Mouse (Mus musculus): ENCODE measurements at regions not wholly inside any gene's neighbourhood (a gene's known extent, or its start where the extent isn't known, plus 50 kb on each side); places are given as distances from the start of the nearest gene placed in this dataset.
A peak's percentile ranks its signal among the peaks of the same experiment; 100 is the strongest.
"Not testable (repeated sequence)": the region's sequence is repeated elsewhere in the genome, so short reads cannot be mapped to it uniquely, and the experiment has no call there.

GRCm38 (mm10) chr4:55203731-55204710, 145.8 kb upstream of the Rad23b start:
- DNase-seq = no peak

- no peak for DNase-seq
These were observed 143.6 kb upstream of the Rad23b start for GRCm38 (mm10) chr4:55206226-55206625.

DNA sequence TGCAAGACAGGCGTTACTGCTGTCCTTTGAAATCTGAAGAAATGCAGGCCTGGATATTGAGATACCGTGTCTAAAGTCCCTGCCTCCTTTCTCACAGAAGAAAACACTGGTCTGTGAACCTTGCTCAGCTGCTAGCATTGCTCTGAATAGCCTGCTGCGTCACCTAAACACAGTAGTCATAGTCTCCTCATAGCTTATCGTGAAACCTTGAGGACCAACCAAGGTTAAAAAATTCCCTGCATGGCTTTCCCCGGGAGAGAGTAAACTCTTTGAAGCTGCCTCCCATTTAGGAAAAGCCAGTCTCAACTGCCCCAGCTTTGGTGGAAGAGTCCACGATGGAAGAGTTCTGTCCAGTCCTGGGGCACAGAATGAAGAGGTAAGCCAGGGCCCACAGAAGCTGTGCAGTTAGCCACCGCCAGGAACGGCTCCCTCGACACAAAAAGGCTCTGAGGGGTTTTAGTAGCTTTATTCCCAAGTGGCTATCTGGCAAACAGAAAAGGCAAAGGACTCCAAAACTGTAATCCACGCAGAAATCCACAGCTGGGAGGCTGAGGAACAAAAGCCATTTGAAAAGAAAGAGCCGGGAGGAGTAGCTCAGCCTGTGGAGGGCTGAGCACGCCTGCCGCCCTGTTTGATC, 142.0 kb upstream of the Rad23b start:
- no peak for DNase-seq

DNA sequence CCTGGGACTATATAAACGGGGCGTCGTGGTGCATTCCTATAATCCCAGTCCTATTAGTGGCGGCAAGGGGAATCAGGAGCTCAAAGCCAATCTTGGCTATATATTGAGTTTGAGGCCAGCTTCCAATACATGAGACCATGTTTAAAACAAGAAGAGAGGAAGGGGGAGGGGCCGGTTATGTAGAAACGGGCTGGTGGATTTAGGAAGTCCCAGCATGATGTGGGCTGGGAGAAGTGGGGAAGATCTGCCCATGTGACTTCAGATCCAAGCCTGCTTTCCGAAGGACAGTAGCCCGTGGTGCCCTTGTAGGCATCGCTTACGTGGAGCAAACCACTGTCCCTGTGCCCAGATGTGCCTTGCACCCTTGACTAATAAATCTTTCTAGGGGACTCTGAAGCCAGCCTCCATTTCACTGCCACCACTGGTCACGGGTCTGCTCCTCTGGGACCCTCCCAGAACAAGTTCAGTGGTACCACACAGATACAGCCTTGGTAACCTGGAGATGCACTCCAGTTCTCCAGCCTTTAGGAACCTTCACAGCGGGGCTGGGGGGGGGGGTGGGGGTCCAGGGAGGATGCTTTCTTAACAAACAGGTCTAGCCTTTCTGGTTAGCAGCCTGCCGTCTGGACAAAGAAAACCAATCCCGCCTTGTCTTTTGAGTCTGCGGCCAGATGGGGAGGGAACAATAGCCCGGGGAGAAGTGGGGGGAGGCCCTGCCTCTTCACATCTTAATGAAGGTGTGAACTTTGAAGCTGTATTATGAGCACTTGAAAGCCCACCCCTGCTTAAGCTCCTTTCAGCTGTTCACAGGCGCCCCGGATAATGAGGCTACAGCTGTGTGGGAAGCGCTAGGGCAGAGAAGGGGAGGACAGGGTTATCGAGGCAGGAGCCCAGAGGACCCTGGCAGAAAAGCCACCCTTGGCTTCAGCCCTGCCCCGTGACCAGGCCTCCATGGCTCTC, 141.2 kb upstream of the Rad23b start:
- no peak for DNase-seq

GRCm38 (mm10) chr4:55215425-55216174, 134.2 kb upstream of the Rad23b start:
- no peak for DNase-seq

DNA sequence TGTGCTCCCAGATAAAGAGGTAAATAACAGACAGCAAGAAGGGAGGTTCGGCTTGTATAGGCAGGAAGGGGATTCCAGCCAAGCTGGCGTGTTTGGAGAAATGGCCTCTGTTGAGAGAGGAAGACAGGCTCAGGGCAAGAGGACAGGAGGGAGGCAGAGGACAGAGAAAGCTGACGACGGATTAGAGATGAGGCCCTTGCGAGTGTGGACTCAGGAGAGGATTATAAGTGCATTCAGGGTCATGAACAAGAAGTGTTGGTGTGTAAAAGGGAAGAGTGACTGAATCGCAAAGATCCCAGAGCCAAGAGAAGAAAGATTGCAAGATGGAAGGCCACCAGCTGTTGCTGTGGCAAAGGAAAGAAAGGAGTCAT, 133.7 kb upstream of the Rad23b start:
- no peak for DNase-seq

DNA sequence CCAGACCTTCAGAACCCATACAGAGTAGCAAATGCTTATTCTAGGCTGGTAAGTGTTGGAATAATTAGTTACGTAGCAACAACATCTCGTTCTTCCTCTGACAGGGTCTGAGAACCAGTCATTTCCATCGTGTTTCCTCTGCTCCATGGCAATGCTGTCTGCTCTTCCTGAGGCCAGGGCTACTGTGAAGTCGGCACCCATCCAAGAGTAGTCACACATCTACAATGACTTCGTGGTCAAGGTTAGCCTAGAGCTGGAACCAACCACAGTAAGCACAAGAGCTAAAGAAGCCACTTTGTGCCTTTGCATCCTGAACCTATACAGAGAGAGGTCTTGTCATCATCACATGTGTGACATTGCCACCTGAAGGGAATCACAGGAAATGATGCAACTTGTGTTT, 124.1 kb upstream of the Rad23b start:
- DNase-seq = no peak

DNA sequence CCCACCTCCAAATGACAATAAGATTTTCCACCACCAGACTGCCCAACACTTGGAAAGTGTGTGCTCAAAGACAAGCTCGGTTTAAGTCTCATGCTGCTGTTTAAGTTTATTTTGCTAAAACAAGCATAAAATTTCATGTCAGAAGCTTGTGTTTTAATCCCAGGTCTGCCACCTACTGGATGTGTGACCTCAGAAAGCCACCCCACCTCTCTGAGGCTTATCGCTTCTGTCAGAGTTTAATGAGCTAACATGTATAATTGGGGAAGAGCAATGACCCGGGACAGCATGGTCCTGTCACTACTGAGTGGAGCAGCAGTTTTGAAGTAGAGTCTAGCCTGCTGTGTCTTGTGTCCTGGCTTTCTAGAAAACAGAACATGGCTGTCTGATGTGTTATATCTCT, 122.4 kb upstream of the Rad23b start:
- DNase-seq = peak; percentile 19

DNA sequence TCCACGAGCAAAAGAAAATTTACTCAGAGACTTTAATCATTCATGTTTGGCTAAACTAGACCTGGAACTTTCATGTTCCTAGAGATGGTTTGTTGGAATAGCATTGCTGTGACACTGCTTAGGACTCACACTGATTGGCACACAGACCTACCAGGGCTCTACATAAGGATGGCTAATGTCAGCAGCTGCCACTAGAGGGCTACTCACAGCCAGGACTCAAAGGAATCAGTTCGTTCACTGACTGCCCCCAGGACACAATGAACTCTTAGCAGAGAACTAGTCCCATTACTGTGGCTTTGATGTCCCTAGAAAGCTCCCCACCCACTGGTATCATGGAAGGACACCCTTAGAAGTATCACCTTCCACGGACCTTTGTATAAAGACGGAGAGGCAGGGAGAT, 118.3 kb upstream of the Rad23b start:
- peak; percentile 38 for DNase-seq

GRCm38 (mm10) chr4:55237856-55238255, 112.0 kb upstream of the Rad23b start:
- no peak for DNase-seq

DNA sequence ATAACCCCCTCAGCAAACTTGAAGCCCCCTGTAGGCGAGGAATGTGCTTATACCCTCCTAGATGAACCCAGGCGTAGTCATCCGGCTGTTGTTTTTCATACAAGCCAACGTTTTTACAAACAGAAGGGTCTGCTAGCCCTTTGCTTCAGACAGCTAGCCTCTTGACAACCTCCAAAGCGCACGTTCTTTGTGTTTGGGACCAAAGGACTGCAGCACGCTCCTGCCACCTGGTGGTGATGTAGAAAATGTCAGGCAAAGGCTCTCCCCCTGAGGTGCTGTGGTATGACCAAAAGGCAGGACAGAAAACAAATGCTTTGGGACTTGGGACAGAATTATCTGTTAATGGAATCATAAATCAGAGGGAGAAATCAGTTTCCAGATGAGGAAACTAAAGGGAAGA, 109.4 kb upstream of the Rad23b start:
- DNase-seq = peak; percentile 82

DNA sequence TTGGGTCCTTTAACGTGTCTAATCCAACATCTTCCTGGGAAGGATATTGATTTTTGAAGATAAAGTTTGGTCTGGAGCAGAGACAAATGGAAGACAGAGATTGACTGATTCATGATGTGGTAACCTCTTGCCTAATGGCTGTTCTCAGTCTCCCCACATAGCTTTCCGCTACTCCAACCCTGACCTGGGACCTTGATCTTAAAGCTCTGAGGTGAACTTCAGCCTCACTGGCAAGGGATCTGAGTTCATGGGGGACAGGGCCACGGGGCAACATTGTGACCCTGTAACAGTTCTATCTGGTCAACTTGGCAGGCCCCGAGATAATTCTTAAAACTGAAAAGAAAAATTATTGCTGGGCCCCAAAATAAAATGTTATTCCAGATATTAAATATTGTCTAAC, 107.5 kb upstream of the Rad23b start:
- no peak for DNase-seq

DNA sequence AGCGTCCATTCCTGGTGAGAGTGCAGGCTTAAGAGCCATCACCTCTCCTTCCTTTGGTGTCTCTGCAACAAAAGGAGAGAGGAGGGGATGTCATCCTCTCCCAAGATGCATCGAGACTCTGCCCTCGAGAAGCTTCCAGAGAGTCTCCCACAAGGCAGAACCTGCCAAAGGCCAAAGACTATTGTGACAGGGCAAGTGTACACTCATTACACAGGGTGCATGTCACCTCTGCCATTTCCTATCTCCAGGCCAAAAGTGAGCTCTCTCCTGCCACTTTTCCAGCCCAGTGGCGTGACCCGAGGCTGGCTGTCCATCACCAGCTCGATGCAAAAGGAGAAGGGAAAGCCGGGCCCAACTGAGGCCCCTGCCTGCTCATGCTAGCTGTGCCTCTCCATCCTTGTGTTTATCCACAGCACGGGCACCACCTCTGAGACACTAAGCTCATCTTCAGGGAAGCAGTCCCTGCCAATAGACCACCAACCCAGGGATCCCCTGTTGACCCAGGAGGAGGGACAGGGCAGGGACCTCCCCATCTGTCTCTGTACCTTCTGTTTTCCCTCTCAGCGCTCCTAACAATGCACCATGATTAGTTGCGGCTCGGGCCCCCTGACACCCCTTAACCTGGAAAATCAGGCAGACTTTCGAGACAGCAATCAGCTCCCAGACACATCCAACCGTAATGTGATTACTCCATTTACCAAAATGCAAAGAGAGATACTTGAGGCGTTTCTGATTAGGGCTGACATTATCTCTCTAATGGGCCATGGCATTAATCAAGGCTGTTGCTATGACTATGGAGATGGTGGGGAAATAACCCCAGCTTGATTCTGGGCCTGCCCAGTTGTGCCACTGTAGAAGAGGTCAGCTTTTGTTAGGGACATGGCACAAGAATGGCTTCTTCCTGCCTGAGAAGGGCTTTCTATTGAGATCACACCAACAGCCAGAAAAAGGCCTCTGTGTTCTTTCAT, 106.5 kb upstream of the Rad23b start:
- no peak for DNase-seq

DNA sequence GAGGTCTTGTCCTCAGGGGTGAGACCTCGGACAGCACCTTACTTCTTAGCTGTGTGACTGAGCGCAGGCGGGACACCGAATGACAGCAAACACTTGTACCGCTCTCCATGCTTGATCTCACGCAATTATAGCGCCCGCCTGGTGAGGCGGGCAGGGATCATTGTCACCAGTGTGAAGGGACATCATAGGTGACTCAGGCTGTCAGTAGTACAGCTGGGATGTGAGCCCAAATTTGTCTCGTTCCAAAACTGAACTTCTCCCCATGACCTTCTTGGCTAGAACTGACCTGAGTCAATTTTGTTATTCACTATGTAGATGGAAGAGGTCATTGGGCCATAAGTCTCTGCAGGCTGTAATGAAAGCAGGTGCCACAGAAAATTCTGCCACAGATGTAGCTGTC, 104.1 kb upstream of the Rad23b start:
- DNase-seq = no peak

DNA sequence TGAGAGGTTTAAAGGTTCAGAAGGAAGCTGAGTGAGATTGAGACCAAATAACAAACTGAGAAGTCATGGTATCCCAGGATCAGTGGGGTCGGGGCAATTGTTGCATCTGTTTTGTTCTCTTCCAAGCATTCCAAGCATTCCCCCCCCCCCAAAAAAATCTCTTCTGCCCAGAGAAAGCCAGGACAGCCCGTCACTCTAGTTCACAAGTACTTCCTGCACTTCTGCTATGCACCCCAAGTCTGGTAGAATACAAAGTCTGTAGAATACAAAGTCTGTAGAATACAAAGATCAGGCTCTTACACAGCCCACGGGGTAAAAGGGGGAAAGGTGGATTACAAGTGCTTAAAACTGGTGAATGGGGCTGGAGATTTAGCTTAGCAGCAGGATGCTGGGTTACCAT, 99.5 kb upstream of the Rad23b start:
- DNase-seq = no peak

DNA sequence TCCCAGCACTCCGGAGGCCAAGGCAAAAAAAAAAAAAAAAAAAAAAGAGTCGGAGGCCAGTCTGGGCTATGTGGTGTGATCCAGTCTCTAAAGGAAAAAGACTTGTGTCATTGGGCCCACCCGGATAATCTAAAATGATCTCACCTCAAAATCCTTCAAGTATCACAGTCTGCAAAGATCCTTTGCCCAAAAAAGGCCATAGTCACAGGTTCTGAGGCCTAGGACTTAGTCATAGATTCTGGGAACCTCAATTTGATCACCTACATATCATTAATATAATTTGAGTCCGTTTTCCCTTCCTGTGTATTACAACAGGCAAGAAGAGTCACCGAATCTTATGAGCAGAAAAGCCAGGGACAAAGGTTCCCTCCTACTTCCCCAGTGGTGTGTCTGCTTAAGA, 98.3 kb upstream of the Rad23b start:
- DNase-seq = no peak

DNA sequence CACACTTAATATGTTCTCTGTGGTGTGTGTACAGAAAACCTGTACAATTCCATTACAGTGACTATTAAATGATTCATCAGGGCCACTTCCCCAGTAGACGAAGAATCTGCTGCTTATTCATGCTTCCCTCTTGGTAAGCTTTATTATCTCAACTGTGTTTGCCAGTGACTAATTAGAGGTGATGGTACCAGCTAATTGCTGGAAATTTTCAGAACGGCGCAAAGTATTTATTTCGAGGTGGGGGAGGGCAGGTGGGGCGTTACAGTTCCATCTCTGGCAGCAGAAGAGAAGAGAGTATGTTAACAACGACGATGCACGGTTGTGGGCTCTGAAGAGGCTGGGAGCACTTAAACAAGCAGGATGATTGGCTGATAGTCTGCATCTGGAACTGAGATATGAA, 96.1 kb upstream of the Rad23b start:
- no peak for DNase-seq

DNA sequence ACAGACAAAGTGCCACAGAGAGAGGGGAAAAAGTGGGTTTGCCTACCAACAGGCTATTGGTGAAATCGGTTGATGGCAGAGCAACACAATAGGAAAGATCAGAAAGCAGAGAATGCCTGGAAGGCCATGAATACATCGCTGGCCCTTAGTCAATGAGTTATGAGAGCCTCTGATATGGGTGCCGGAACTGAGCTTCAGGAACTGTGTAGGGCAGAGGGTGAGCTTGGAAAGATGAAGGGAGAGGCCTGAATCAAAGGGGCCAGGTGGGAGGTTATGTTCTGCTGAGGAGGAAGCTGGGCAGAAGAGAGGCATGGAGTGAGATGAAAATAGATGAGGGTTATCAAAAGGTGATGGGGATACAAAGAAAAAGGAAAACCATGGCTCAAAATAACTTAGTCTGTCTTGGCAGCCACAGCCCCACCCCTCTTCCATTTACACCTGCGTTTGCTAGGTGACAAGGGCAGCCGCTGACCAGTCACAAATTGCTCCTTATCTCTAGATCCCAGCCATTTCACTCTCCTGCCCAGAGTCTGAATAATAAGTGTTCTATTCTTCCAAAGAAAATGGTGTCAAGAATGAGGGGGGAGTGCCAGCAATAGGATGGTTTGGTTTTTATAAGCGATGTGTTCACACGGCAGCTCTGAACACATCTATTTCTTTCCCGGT, 77.7 kb upstream of the Rad23b start:
- DNase-seq = no peak

- DNase-seq = no peak
These were observed 73.4 kb upstream of the Rad23b start for GRCm38 (mm10) chr4:55276300-55276952.

- DNase-seq = not testable (repeated sequence)
These were observed 70.5 kb upstream of the Rad23b start for GRCm38 (mm10) chr4:55279351-55279750.

All from kidney, postnatal 10 days (tissue).